Mouse (Mus musculus) right cerebral cortex, postnatal 4 days (tissue): ENCODE data around the gene Kcng3.

Experiments
- DNase-seq: peaks from one replicate; pipeline ENCODE4 v3.0.0-alpha.2; 2022

The Kcng3 gene

GRCm38 (mm10) chr17:83630787-83631678, 662 bp downstream of the Kcng3 start:
- DNase-seq: peak; percentile 38

GRCm38 (mm10) chr17:83613907-83614306, 17.8 kb downstream of the Kcng3 start:
- DNase-seq: no peak

GRCm38 (mm10) chr17:83609532-83609931, 22.2 kb downstream of the Kcng3 start:
- DNase-seq: no peak

- DNase-seq: no peak
These were observed 30.7 kb downstream of the Kcng3 start for GRCm38 (mm10) chr17:83600976-83601375.

GRCm38 (mm10) chr17:83595966-83596365, 35.7 kb downstream of the Kcng3 start:
- no peak for DNase-seq

GRCm38 (mm10) chr17:83594526-83594925, 37.2 kb downstream of the Kcng3 start:
- no peak for DNase-seq

- DNase-seq: no peak
These were observed 38.3 kb downstream of the Kcng3 start for GRCm38 (mm10) chr17:83593396-83593795.

GRCm38 (mm10) chr17:83588663-83589341, 42.9 kb downstream of the Kcng3 start:
- DNase-seq: no peak

GRCm38 (mm10) chr17:83587731-83588130, 44.0 kb downstream of the Kcng3 start:
- DNase-seq: peak; percentile 12

GRCm38 (mm10) chr17:83582585-83582984, 49.1 kb downstream of the Kcng3 start:
- no peak for DNase-seq

- no peak for DNase-seq
These were observed 51.0 kb downstream of the Kcng3 start for GRCm38 (mm10) chr17:83580734-83581133.

- no peak for DNase-seq
These were observed 54.8 kb downstream of the Kcng3 start for GRCm38 (mm10) chr17:83576810-83577371.

- no peak for DNase-seq
These were observed 57.1 kb downstream of the Kcng3 start for GRCm38 (mm10) chr17:83574615-83575014.

- DNase-seq: no peak
These were observed 58.6 kb downstream of the Kcng3 start for GRCm38 (mm10) chr17:83573128-83573527.

- DNase-seq: no peak
These were observed 59.3 kb downstream of the Kcng3 start for GRCm38 (mm10) chr17:83572366-83572765.

- no peak for DNase-seq
These were observed 64.3 kb downstream of the Kcng3 start for GRCm38 (mm10) chr17:83567375-83567774.

- no peak for DNase-seq
These were observed 66.2 kb downstream of the Kcng3 start for GRCm38 (mm10) chr17:83565506-83565905.

GRCm38 (mm10) chr17:83564119-83564820, 67.4 kb downstream of the Kcng3 start:
- no peak for DNase-seq

- peak; percentile 48 for DNase-seq
These were observed 68.0 kb downstream of the Kcng3 start for GRCm38 (mm10) chr17:83563703-83564111.

- no peak for DNase-seq
These were observed 69.3 kb downstream of the Kcng3 start for GRCm38 (mm10) chr17:83562153-83563010.

GRCm38 (mm10) chr17:83559081-83559480, 72.6 kb downstream of the Kcng3 start:
- DNase-seq: no peak

GRCm38 (mm10) chr17:83555836-83556235, 75.9 kb downstream of the Kcng3 start:
- no peak for DNase-seq
